Mouse (Mus musculus) heart, embryonic 13.5 days (tissue): ENCODE data around the gene Rsph1. TPM values are rescaled to one million over a fixed set of nuclear protein-coding genes. Genes with fewer than 3 reads are reported as not detected.

Experiments
- ATAC-seq: fragments of 200-750 bp; cut with Nextera tagmentation; 2 replicates; pipeline ENCODE4 v1.8.0; 2017; ENCODE audit warnings: moderate TSS enrichment; ENCODE audit not compliant: insufficient number of reproducible peaks, low FRiP score, low TSS enrichment; ENCODE audit errors: extremely low read depth
- H3K27ac ChIP-seq: fragments of 300-500 bp; sonication (generic); replicated peaks from 2 replicates; pipeline ENCODE4 v1.5.1; 2015; ENCODE audit warnings: moderate library complexity, mild to moderate bottlenecking, inconsistent platforms
- H3K27me3 ChIP-seq: fragments of 300-500 bp; sonication (generic); replicated peaks from 2 replicates; pipeline ENCODE4 v1.6.1; 2015; ENCODE audit warnings: mild to moderate bottlenecking, inconsistent platforms
- H3K36me3 ChIP-seq: fragments of 300-500 bp; sonication (generic); 2 replicates; pipeline ENCODE4 v1.6.1; 2015; ENCODE audit warnings: mild to moderate bottlenecking, inconsistent platforms
- H3K4me1 ChIP-seq: fragments of 300-500 bp; sonication (generic); 2 replicates; pipeline ENCODE4 v1.6.1; 2015; ENCODE audit warnings: inconsistent platforms
- H3K4me2 ChIP-seq: fragments of 300-500 bp; sonication (generic); 2 replicates; pipeline ENCODE4 v1.6.1; 2015; ENCODE audit warnings: inconsistent platforms, mild to moderate bottlenecking, moderate library complexity
- H3K4me3 ChIP-seq: fragments of 300-500 bp; sonication (generic); 2 replicates; pipeline ENCODE4 v1.5.1; 2015; ENCODE audit warnings: moderate library complexity, mild to moderate bottlenecking, inconsistent platforms
- H3K9ac ChIP-seq: fragments of 300-500 bp; sonication (generic); 2 replicates; pipeline ENCODE4 v1.6.1; 2015; ENCODE audit warnings: inconsistent platforms, mild to moderate bottlenecking, moderate library complexity
- H3K9me3 ChIP-seq: fragments of 300-500 bp; sonication (generic); 2 replicates; pipeline ENCODE4 v1.6.1; 2016; ENCODE audit warnings: inconsistent platforms
- WGBS: fragments of 180-500 bp; shearing (Covaris S2); methylation state at CpG from one replicate; pipeline ENCODE4 v1.1.7; 2015; ENCODE audit warnings: mixed read lengths; 5-methylcytosine and 5-hydroxymethylcytosine counted together
- polyA plus RNA-seq: library from polyadenylated mRNA; unstranded; fragments of >200 nt; fragmentation: Nextera tagmentation; extraction: Ambion mirVana; gene quantifications from 2 replicates; pipeline ENCODE4 v1.2.1, GENCODE M21; 2015

The Rsph1 gene
- polyA plus RNA-seq, 1 experiment from 2014 or later, result 1.4 TPM

- Histone ChIP-seq H3K9ac (no peak overlapping the region), H3K27ac (no peak overlapping the region), H3K4me1 (no peaks in the 10 kb centered on the region), H3K9me3 (no peaks in the 10 kb centered on the region), H3K27me3 (0 out of 2 replicates have a peak, but pooled peaks cover 3% of the 10 kb centered on the region), H3K4me3 (no peak overlapping the region), H3K4me2 (no peak overlapping the region), H3K36me3 (no peaks in the 10 kb centered on the region)
- WGBS, result 37% methylated on average over 5 of the region's 5 CpGs
- no peak for ATAC-seq
Observed at GRCm38 (mm10) chr17:31216068-31216955, 60.9 kb downstream of the Rsph1 start.

- H3K27ac ChIP-seq, result no peak overlapping the region
- ATAC-seq, result no peak
- H3K4me3 ChIP-seq, result no peak overlapping the region
- 85% methylated on average over 6 of the region's 6 CpGs for WGBS
- H3K27me3 ChIP-seq, result no peaks in the 10 kb centered on the region
- H3K9ac ChIP-seq, result no peak overlapping the region
- no peak overlapping the region for H3K4me2 ChIP-seq
- no peaks in the 10 kb centered on the region for H3K36me3 ChIP-seq
- peaks cover 7% of the 10 kb centered on the region; the same call in 1 of the 2 replicates for H3K4me1 ChIP-seq
- no peaks in the 10 kb centered on the region for H3K9me3 ChIP-seq
Observed at GRCm38 (mm10) chr17:31211881-31212280, 65.3 kb downstream of the Rsph1 start.

GRCm38 (mm10) chr17:31210299-31210698 is 66.9 kb downstream of the Rsph1 start:
- H3K9ac ChIP-seq, result no peak overlapping the region
- H3K27me3 ChIP-seq, result no peaks in the 10 kb centered on the region
- peaks cover 7% of the 10 kb centered on the region; the same call in 1 of the 2 replicates for H3K4me1 ChIP-seq
- H3K27ac ChIP-seq, result no peak overlapping the region
- no peak overlapping the region for H3K4me3 ChIP-seq
- H3K4me2 ChIP-seq, result no peak overlapping the region
- no peaks in the 10 kb centered on the region for H3K36me3 ChIP-seq
- no peak for ATAC-seq
- no peaks in the 10 kb centered on the region for H3K9me3 ChIP-seq
- 56% methylated on average over 7 of the region's 7 CpGs for WGBS

DNA sequence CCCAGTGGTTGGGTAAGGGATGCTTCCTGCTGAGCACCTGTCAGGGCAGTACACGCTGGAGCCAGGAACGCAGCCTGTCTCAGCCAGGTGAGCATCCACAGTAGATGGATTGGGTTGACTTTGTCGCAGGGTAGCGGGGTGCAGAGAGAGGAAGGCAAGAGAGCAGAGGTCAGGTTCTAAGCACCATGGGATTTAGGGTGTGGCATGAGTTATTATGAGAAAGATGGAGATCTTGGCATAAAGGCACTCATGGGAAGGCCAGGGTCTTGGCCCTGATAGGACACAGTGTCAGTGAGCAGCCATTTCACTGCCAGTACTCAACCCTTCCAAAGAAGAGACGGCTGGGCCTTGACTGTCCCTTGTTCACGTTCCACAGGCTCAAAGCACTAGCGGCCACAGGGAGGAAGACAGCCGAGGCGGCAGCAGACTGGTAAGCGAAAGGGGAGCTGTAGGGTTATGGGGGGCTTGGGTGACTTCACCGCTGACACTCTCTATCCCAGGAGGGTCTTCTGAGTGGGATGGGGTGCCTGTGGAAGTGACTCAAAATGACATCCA is 67.7 kb downstream of the Rsph1 start:
- Histone ChIP-seq H3K9ac (no peak overlapping the region), H3K9me3 (no peaks in the 10 kb centered on the region), H3K4me1 (peaks cover 7% of the 10 kb centered on the region; the same call in 1 of the 2 replicates), H3K27me3 (no peaks in the 10 kb centered on the region), H3K4me3 (no peak overlapping the region), H3K27ac (no peak overlapping the region), H3K4me2 (no peak overlapping the region), H3K36me3 (no peaks in the 10 kb centered on the region)
- ATAC-seq, result no peak
- WGBS, result 85% methylated on average over 11 of the region's 11 CpGs

- H3K9ac ChIP-seq, result no peak overlapping the region
- no peaks in the 10 kb centered on the region for H3K36me3 ChIP-seq
- H3K27me3 ChIP-seq, result no peaks in the 10 kb centered on the region
- no peak overlapping the region for H3K27ac ChIP-seq
- H3K4me3 ChIP-seq, result no peak overlapping the region
- 71% methylated on average over 8 of the region's 8 CpGs for WGBS
- no peaks in the 10 kb centered on the region for H3K9me3 ChIP-seq
- H3K4me2 ChIP-seq, result no peak overlapping the region
- no peak for ATAC-seq
- H3K4me1 ChIP-seq, result peaks cover 7% of the 10 kb centered on the region; the same call in 1 of the 2 replicates
Observed at GRCm38 (mm10) chr17:31208654-31209053, 68.5 kb downstream of the Rsph1 start.

DNA sequence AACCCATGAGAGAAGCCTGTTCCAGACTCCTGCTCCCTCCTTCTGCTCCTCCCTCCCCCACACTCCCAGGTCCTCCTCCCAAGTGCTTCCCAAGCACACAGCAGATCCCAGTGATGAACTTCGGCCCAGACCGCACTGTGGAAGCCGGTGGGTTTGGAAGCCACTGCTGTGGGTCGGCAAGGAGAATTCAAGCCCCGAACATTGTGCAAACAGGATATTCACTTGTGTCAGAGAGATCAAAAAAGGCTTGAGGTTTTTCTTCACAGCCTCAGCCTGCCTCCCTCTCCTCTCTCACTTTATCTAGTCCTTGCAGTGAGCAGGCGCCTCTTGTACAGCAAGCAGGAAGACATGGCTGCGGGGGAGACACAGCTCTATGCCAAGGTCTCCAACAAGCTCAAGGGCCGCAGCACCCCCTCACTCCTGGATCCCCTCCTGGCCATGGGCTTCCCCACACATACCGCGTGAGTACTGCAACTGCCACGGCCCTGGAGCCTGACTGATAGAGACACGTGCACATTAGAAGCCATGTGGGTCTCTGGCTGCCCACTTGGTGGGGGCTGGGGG is 69.3 kb downstream of the Rsph1 start, which contains the start of gene Ubash3a:
Gene Ubash3a (plus strand): TSS at position 103 of the 564 bp plus-strand sequence.
- no peak; the same call in 1 of the 2 replicates for ATAC-seq
- no peaks in the 10 kb centered on the region for H3K9me3 ChIP-seq
- no peak within 1 kb of the TSS for H3K4me3 ChIP-seq
- H3K9ac ChIP-seq, result no peak within 1 kb of the TSS
- no peak within 1 kb of the TSS for H3K27ac ChIP-seq
- peak within 1 kb of the TSS; percentile 35; the same call in 1 of the 2 replicates for H3K4me2 ChIP-seq
- WGBS, result 32% methylated on average over 12 of the region's 12 CpGs
- H3K4me1 ChIP-seq, result peaks cover 7% of the 10 kb centered on the region; the same call in 1 of the 2 replicates
- H3K27me3 ChIP-seq, result no peaks in the 10 kb centered on the region
- H3K36me3 ChIP-seq, result no peaks in the 10 kb centered on the region

Other genes with a start within 250 kb of the Rsph1 start
- 7.7 and 8.2 TPM in 2 replicates for gene Abcg1, start 219.7 kb downstream of the Rsph1 start, polyA plus RNA-seq
- not detected in 2 replicates for gene Tff3, start 147.7 kb downstream of the Rsph1 start, polyA plus RNA-seq
- not detected in 2 replicates for gene Tff2, start 133.1 kb downstream of the Rsph1 start, polyA plus RNA-seq
- gene Tff1, start 112.1 kb downstream of the Rsph1 start, polyA plus RNA-seq, result not detected in 2 replicates
- not detected in 2 replicates for gene Tmprss3, start 78.4 kb downstream of the Rsph1 start, polyA plus RNA-seq
- gene Ubash3a, start 69.5 kb downstream of the Rsph1 start, polyA plus RNA-seq, result 0.43 and 0.69 TPM in 2 replicates
- gene Slc37a1, start 9.4 kb upstream of the Rsph1 start, polyA plus RNA-seq, result 6.5 and 6.7 TPM in 2 replicates
- gene Pde9a, start 108.8 kb upstream of the Rsph1 start, polyA plus RNA-seq, result 7.3 TPM in 2 replicates
- 21.9 and 24.0 TPM in 2 replicates for gene Wdr4, start 242.6 kb upstream of the Rsph1 start, polyA plus RNA-seq
- gene Ndufv3, start 242.7 kb upstream of the Rsph1 start, polyA plus RNA-seq, result 523 and 604 TPM in 2 replicates